In the genomic region with DNA sequence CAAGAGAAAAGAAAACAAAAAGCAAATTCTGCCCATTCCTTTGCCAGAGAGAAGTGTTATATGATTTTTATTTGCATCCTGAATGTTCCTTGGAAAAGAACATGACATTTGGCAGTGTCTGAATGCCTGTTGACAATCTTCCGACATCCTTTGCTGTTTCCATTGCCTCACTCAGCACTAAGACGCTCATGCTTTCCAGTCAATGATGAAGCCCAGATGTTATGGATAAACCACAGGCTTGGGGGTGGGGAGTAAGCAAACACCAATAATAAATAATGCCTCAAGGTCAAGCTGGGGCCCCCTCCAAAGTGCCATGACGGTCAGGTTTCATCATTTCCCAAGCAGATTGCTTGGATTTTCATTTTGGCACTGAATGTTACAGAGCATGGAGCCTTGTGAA, we compare ENCODE assay signal across 24 mouse cellular contexts.
DNase-seq lines count a peak whose midpoint lies in the region; ATAC-seq and TF ChIP-seq lines count a peak whose summit lies in the region.
"Had no signal": no experiment of that assay in that cellular context is flagged by ENCODE, and none has a peak within 500 bp of the region (broad histone marks: within the 10 kb centered on the region; RNA-seq: fewer than 3 reads in every experiment).

No protein-coding gene starts in this region.

- H3K36me3 ChIP-seq in embryonic facial prominence, embryonic 11.5 days (replicated peaks; ENCODE audit: control insufficient read depth, insufficient read depth, low read depth, low read length) = no peaks in the 10 kb centered on the region
- no peaks in the 10 kb centered on the region for H3K36me3 ChIP-seq in lung, embryonic 16.5 days (ENCODE audit: control insufficient read depth, insufficient read depth, low read length)
- no peaks in the 10 kb centered on the region for H3K36me3 ChIP-seq in myocyte (ENCODE audit: control insufficient read depth, insufficient read depth)
- H3K36me3 ChIP-seq in kidney, embryonic 15.5 days = no peaks in the 10 kb centered on the region
- H3K36me3 ChIP-seq: embryonic facial prominence, embryonic 13.5 days; heart, embryonic 13.5 days; intestine, embryonic 15.5 days; limb, embryonic 13.5 days; midbrain, embryonic 15.5 days had no signal

- no peaks in the 10 kb centered on the region for H3K79me2 ChIP-seq in myocyte (ENCODE audit: control insufficient read depth, insufficient read depth)

- no peak overlapping the region for H3K9ac ChIP-seq in embryonic facial prominence, embryonic 11.5 days (replicated peaks; ENCODE audit: low read length)
- no peak overlapping the region for H3K9ac ChIP-seq in lung, embryonic 16.5 days (ENCODE audit: low read length)
- no peak overlapping the region for H3K9ac ChIP-seq in kidney, embryonic 15.5 days
- H3K9ac ChIP-seq: embryonic facial prominence, embryonic 13.5 days; heart, embryonic 13.5 days; hindbrain, embryonic 14.5 days; intestine, embryonic 15.5 days; limb, embryonic 13.5 days; liver, embryonic 14.5 days; midbrain, embryonic 15.5 days had no signal

- TF ChIP-seq CTCF in gastrocnemius, adult 2 months (IDR thresholded peaks at IDR 0.05) = no peak

- H3K27ac ChIP-seq in gastrocnemius, adult 2 months = peak overlapping the region; percentile 43; the same call in 1 of the 2 replicates
- no peak overlapping the region for H3K27ac ChIP-seq in embryonic facial prominence, embryonic 11.5 days (replicated peaks; ENCODE audit: low read depth, low read length)
- no peak overlapping the region for H3K27ac ChIP-seq in lung, embryonic 16.5 days (ENCODE audit: low read length)
- H3K27ac ChIP-seq in kidney, embryonic 15.5 days = no peak overlapping the region
- H3K27ac ChIP-seq: embryonic facial prominence, embryonic 13.5 days; heart, embryonic 13.5 days; hindbrain, embryonic 14.5 days; intestine, embryonic 15.5 days; limb, embryonic 13.5 days; liver, embryonic 14.5 days; midbrain, embryonic 15.5 days; stomach, postnatal 0 days had no signal

- no peak overlapping the region for H3K4me2 ChIP-seq in embryonic facial prominence, embryonic 11.5 days (ENCODE audit: low read depth, low read length)
- no peak overlapping the region for H3K4me2 ChIP-seq in lung, embryonic 16.5 days (ENCODE audit: low read depth, low read length)
- peak overlapping the region; percentile 34 for H3K4me2 ChIP-seq in myocyte (ENCODE audit: low read depth)
- H3K4me2 ChIP-seq in kidney, embryonic 15.5 days = no peak overlapping the region
- H3K4me2 ChIP-seq: embryonic facial prominence, embryonic 13.5 days; heart, embryonic 13.5 days; hindbrain, embryonic 14.5 days; intestine, embryonic 15.5 days; limb, embryonic 13.5 days; midbrain, embryonic 15.5 days had no signal

- no peak overlapping the region for H3K4me3 ChIP-seq in gastrocnemius, adult 2 months
- H3K4me3 ChIP-seq in embryonic facial prominence, embryonic 11.5 days (ENCODE audit: low read depth, low read length) = no peak overlapping the region
- H3K4me3 ChIP-seq in lung, embryonic 16.5 days (ENCODE audit: low read length) = no peak overlapping the region
- H3K4me3 ChIP-seq in myocyte = no peak overlapping the region
- H3K4me3 ChIP-seq in kidney, embryonic 15.5 days (replicated peaks) = no peak overlapping the region
- H3K4me3 ChIP-seq: embryonic facial prominence, embryonic 13.5 days; heart, embryonic 13.5 days; intestine, embryonic 15.5 days; limb, embryonic 13.5 days; megakaryocyte, embryonic 14.5 days; midbrain, embryonic 15.5 days had no signal

- no peak for ATAC-seq in embryonic facial prominence, embryonic 11.5 days (replicated peaks; ENCODE audit: insufficient number of reproducible peaks, low FRiP score, low TSS enrichment, low read depth)
- peak; percentile 93 for ATAC-seq in lung, embryonic 16.5 days (ENCODE audit: low read depth)
- no peak for ATAC-seq in kidney, embryonic 15.5 days (replicated peaks; ENCODE audit: low FRiP score)
- ATAC-seq: activated CD4-positive, CD25-positive, alpha-beta regulatory T cell, adult 4 months; CD4-positive, CD25-positive, alpha-beta regulatory T cell, adult 4 months; forebrain, embryonic 16.5 days; intestine, embryonic 15.5 days; midbrain, embryonic 15.5 days had no signal

- 56% methylated on average over 3 of the region's 3 CpGs for WGBS in embryonic facial prominence, embryonic 11.5 days
- 46% methylated on average over 3 of the region's 3 CpGs for WGBS in lung, embryonic 16.5 days
- 67% methylated on average over 3 of the region's 3 CpGs for WGBS in kidney, embryonic 15.5 days

- no peaks in the 10 kb centered on the region for H3K4me1 ChIP-seq in embryonic facial prominence, embryonic 11.5 days (ENCODE audit: control insufficient read depth, insufficient read depth, low read length)
- peaks cover 4% of the 10 kb centered on the region; the same call in 1 of the 2 replicates for H3K4me1 ChIP-seq in lung, embryonic 16.5 days (replicated peaks; ENCODE audit: control insufficient read depth, insufficient read depth, low read length)
- no peaks in the 10 kb centered on the region for H3K4me1 ChIP-seq in kidney, embryonic 15.5 days
- H3K4me1 ChIP-seq: embryonic facial prominence, embryonic 13.5 days; intestine, embryonic 15.5 days; limb, embryonic 13.5 days; megakaryocyte, embryonic 14.5 days; midbrain, embryonic 15.5 days had no signal

- intact Hi-C loops in gastrocnemius, adult 2 months (cut with DNase I) = loop anchor here (10.0 kb wide), 1 partner anchor 99 kb away; no protein-coding TSS in a partner anchor
- intact Hi-C loops in gastrocnemius, postnatal 14 days (cut with DNase I; ENCODE audit: low total_unique reads) = no loop called here

- no peak for TF ChIP-seq POLR2A in myocyte (IDR thresholded peaks at IDR 0.05; ENCODE audit: insufficient read length, low read depth)

- no peaks in the 10 kb centered on the region for H3K27me3 ChIP-seq in embryonic facial prominence, embryonic 11.5 days (ENCODE audit: control insufficient read depth, insufficient read depth, low read length)
- no peaks in the 10 kb centered on the region; the same call in 1 of the 2 replicates for H3K27me3 ChIP-seq in lung, embryonic 16.5 days (ENCODE audit: control insufficient read depth, insufficient read depth, low read depth, low read length)
- H3K27me3 ChIP-seq in myocyte (ENCODE audit: control insufficient read depth, insufficient read depth, insufficient read length) = no peaks in the 10 kb centered on the region
- H3K27me3 ChIP-seq in kidney, embryonic 15.5 days = peaks cover 31% of the 10 kb centered on the region; the same call in 1 of the 2 replicates
- H3K27me3 ChIP-seq: heart, embryonic 13.5 days; intestine, embryonic 15.5 days; megakaryocyte, embryonic 14.5 days; midbrain, embryonic 15.5 days had no signal

- H3K9me3 ChIP-seq in embryonic facial prominence, embryonic 11.5 days (replicated peaks; ENCODE audit: control insufficient read depth, low read length) = no peaks in the 10 kb centered on the region
- H3K9me3 ChIP-seq in lung, embryonic 16.5 days (ENCODE audit: control insufficient read depth, low read length) = no peaks in the 10 kb centered on the region
- no peaks in the 10 kb centered on the region for H3K9me3 ChIP-seq in kidney, embryonic 15.5 days (replicated peaks)
- H3K9me3 ChIP-seq: embryonic facial prominence, embryonic 13.5 days; heart, embryonic 13.5 days; intestine, embryonic 15.5 days; limb, embryonic 13.5 days; megakaryocyte, embryonic 14.5 days; midbrain, embryonic 15.5 days had no signal

- no peak overlapping the region for H3ac ChIP-seq in myocyte (ENCODE audit: control insufficient read depth, insufficient read length)

- no peak for DNase-seq in gastrocnemius, adult 2 months
- no peak for DNase-seq in gastrocnemius, postnatal 14 days
- DNase-seq in embryonic facial prominence, embryonic 11.5 days (ENCODE audit: low spot score) = peak; percentile 1
- no peak for DNase-seq in adrenal gland, adult 2 months
- no peak for DNase-seq in cerebellum, postnatal 10 days
- DNase-seq: adrenal gland, postnatal 25 days; cerebellum, adult 11-12 months; heart, postnatal 36 days; retina, postnatal 1 day had no signal

TF ChIP-seq in myocyte, 11 proteins besides CTCF, POLR2A, EP300 and RAD21:
- TF ChIP-seq E2F4 (IDR thresholded peaks at IDR 0.05; ENCODE audit: insufficient read depth) (no peak), REST (IDR thresholded peaks at IDR 0.05; ENCODE audit: insufficient read depth, insufficient read length) (no peak), USF1 (IDR thresholded peaks at IDR 0.05; ENCODE audit: low read depth) (no peak), TCF3 (IDR thresholded peaks at IDR 0.05; ENCODE audit: insufficient read length, low read depth) (no peak), TCF12 (IDR thresholded peaks at IDR 0.05; ENCODE audit: insufficient read depth, poor library complexity, severe bottlenecking) (no peak), POLR2AphosphoS2 (IDR thresholded peaks at IDR 0.05; ENCODE audit: insufficient read length, low read depth) (no peak)
